Mouse (Mus musculus) ZHBTc4 (cell line): ENCODE measurements around the gene Fgf22.
"Not testable (repeated sequence)": the region's sequence is repeated elsewhere in the genome, so short reads cannot be mapped to it uniquely, and the experiment has no call there.

Experiments used
- DNase-seq: peaks from one replicate; pipeline ENCODE4 v3.0.0-alpha.2; 2011; ENCODE audit warnings: low read depth, low spot score

The Fgf22 gene

DNA sequence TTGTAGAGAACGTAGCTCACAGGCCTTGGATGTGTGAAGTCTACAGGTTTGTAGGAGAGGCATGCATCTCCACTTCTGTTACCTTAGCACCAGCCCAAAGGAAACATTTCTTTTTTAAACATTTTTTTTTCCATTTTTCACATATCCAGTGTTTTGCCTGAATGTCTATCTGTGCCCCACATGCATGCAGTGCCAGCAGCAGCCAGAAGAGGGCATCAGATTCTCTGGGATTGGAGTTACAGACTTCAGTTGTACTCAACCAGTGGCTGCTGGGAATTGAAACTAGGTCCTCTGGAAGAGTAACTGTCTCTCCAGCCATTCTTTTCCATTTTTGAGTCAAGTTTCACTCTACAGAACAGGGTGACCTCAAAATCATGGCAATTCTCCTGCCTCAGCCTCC, 22.4 kb upstream of the Fgf22 start:
- peak; percentile 75 for DNase-seq

DNA sequence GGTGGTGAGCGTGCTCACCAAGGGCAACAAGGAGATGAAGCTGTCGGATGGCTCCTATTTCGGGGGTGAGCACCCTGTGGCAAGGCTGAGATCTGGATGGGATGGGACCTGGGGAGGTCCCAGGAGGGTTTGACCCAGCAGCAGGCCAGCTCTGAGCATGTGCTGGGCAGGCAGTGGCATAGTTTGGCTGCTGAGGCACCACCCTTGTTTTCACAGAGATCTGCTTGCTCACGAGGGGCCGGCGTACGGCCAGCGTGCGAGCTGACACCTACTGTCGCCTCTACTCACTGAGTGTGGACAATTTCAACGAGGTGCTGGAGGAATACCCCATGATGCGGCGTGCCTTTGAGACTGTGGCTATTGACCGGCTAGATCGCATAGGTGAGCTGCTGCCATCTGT, 21.0 kb upstream of the Fgf22 start:
- DNase-seq, result no peak

DNA sequence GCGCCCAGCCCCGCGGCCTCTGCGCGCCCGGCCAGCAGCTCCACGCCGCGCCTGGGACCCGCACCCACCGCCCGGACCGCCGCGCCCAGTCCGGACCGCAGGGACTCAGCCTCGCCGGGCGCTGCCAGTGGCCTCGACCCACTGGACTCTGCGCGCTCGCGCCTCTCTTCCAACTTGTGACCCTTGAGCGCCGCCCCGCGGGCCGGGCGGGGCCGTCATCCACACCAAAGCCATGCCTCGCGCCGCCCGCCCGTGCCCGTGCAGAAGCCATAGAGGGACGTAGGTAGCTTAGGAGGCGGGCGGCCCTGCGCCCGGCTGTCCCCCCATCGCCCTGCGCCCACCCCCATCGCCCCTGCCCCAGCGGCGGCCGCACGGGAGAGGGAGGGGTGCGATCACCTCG, 19.5 kb upstream of the Fgf22 start:
- peak; percentile 72 for DNase-seq

DNA sequence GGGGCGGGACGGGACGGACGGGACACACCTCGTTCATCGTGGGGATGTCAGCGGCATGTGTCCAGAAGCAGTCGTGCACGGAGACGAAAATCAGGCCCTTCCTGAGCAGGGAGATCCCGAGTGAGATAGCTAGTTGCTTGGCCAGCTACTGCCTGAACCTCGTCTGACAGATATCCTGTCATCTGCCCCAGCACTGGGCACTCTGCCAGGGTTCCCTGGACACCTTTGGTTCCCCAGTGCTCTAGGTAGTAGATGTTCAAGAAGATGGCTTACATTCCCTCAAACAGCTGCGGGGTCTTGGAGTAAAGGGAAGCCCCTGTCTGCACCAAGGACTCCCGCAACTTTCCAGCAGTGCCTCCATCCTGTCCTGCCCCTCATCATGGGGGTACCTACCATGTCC, 18.2 kb upstream of the Fgf22 start:
- peak; percentile 21 for DNase-seq

DNA sequence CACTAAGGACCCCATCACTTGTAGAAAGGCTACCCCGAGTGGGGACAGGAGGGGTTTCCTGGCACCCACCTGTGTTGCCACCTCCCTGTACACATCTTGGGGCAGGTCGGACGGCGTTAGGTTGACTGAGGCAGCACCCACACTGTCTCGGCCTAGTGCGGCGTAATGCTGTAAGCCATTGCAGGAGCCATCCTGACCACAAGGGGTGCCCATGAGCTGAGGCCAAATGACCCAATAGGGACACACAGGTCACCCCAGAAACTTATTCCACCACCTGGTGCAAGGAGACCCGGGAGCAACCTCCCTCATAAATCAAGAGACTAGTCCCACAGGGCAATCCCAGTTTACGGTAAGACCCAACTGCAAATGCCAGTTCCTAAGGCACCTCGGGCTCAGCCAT, 16.6 kb upstream of the Fgf22 start:
- DNase-seq, result peak; percentile 26

DNA sequence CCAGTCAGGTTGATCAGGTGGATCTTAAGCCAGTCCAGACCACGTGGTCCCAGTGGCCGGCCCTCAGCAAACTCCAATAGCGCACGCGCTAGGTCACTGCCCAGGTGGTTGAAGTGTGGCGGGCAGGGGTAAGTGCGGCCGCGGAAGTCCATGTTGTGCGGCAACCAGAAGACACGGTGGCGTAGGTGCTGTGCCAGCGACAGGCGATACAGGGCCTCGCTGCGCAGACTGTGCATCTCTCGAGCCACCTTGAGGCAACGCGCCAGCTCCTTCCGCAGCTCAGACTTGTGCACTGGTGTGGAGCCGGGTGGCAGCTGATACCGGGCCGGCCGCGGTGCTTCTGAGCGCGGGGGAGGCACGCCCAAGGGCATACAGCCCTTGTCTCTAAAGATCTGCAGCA, 15.6 kb upstream of the Fgf22 start:
- peak; percentile 75 for DNase-seq

DNA sequence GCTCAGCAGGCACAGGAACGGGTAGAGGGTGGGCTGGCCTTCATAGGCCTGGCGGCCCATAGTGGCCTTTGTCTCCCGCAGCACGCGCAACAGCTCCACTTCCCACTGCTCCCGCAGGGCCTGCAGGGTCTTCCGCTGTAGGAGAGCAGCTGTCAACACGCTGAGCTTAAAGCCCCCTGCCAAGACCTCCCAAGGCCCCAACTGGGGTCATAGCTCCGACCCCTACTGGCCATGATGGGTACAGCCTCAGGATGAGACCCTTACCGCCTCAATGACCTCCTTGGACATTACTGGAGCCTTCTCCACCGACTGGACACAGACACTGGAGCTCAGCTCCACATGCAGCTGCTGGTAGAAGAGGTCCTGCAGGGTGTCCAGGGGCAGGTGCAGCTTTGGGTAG, 14.0 kb upstream of the Fgf22 start:
- DNase-seq, result no peak

DNA sequence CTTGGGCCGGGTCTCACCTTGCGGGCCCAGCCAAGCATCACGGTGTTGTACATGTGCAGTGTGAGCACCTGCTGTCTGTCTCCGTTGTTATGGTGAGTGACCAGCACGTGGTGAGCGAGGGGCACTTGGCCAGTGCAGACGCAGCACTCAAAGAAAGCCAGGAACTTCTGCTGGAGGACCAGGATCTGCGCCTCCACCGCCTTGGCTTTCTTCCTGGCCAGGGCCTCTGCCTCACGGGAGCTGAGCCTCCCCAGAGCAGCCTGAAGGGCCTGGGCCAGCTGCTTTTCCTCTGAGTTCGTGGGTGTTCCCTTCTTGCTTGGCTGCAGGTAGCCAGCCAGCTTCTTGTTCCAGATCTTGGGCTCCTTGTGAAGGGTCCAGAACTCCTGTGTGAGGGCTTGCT, 11.7 kb upstream of the Fgf22 start:
- no peak for DNase-seq

DNA sequence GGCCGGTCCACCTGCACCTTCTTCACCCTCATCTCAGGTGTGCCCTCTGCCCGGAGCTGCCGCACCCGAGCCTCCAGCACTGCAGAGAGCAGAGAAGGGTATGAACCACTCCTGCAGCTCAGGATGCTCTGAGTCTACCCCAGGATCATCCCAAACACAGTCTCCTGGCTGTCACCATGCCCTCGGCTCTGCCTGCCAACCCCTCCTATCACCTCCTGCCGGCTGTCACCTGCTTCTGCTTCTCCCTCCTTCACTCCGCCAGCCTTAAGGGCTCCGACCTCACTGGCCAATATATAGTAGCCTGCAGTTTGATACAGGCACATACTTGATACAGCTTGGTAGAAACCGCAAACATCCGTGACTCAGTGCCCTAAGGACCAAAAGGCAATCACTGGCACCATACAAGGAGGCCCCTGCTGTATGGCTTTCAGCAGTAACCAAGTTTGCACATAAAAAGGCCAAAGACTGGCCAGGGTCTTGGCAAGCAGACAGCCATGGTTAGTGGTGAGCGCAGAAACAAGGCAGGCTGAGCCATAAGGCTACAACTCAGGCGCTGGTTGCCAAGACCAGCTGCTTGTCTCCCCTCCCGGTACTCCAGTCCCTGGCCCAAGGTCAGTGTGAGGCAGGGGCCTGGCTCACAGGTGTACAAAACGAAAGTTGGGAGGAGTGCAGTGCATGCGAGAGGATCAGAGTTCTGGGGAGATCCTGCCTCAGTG, 11.1 kb upstream of the Fgf22 start:
- DNase-seq, result no peak

DNA sequence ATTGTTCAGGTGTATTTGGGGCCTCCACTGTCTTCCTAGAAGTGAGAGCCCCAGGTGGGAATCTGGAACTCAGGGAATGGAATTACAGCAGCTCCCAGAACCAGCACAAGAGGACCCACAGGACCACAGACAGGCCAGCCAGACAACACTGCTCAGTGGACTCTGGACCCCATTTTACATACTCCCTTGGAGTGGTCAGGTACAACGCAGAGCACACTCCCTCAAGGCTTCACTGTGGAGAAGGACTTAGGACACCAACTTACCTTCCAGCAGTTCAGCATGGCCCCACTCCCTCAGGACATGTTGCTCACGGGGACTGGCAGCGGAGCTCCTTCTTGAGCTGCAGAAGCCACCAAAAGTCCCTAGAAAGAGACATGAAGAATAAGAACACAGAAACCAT, 9.5 kb upstream of the Fgf22 start:
- no peak for DNase-seq

DNA sequence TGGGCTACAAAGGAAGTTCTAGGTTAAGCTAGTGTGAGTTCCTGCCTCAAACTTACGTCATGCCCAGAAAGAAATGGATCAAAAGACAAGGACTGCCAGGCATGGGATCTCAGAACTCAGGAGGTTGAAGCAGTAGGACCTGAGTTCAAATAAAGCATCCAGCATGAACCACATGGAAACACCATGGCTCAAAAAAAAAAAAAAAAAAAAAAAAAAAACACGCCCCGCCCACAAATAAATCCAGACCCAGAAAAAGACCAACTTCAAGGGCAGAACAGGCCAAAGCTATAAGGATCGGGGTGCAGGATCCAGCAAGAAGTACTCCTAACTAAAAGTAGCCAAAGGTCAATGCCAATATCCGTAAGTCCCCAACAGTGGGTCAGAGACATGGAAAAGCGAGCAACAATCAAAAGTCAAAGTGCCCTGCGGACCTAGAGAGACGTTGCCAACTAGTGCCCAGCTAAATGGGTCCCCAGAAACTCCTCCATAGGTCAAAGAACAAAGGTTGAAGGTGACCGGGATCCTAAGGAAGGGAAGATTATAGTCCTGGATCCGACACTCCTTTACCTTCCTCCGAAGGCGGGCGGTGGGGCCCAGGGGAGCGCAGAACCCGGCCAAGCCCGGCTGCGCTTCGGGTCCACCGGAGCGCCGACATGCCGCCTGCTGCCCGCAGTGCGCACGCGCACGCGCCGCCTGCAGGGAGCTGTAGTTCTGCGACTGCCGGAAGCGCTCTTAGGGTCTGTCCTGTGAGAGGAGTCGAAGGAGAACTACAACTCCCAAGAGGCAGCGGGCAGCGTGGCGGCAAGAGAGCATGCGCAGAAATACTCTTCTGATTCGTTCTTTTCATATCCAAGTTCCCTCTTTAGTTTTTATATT, 8.7 kb upstream of the Fgf22 start, which contains the start of gene Polrmt:
Gene Polrmt, minus strand, starts transcription at position 684 of the 876 bp plus-strand sequence.
- DNase-seq, result peak; percentile 99

DNA sequence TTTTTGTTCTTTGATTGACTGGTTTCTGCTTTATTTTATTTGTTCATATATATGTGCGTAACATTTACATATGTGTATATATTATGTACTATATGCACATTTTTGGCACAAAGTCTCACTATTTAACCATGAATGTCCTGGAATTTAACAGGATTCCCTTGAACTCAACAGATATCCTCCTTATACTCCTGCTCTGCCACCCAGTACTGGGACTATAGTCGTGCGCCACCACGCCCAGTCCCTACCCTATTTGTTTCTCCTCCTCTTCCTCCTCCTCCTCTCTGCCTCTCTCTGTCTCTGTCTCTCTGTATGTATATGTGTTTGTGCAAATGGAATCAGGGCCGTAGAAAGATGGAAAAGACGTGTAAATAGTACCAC, 8.1 kb upstream of the Fgf22 start:
- DNase-seq, result no peak

DNA sequence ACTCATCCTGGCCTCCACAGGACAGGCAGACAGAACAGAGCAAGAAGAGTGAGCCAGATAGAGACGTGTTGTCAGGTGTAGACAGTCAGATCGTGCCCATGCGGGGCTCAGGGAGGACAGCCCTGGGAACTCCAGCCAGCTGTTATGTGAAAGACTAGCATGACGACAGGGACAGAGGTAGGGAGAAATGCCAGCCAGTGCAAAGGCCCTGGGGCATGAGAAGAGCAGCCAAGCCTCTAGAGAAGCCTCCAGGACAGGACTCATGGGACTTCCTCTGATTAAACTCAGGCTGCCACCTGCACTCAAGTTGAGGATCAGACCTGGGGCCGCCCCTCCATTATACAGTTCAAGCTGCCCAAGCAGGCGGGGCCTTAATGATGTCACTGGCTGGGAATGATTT, 6.4 kb upstream of the Fgf22 start:
- no peak for DNase-seq

DNA sequence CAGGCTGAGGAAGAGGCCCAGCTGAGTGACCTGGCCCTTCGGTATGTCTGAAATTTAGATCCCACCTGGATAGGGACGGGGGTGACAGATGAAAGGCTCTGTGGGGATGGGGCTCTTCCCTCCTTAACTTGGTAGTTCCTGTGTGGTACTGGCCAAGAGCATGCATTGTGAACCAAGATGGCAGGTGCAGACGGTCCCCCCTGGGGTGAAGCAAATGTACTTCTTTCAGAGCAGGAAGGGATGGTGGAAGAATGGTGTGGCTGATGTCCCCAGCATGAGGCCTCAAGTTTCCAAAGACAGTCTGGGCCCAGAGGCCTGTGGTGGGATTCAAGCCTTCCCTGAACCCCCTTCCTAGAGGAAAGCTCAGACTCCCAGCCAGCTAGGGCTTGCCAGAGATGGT, 978 bp downstream of the Fgf22 start:
- peak; percentile 39 for DNase-seq

DNA sequence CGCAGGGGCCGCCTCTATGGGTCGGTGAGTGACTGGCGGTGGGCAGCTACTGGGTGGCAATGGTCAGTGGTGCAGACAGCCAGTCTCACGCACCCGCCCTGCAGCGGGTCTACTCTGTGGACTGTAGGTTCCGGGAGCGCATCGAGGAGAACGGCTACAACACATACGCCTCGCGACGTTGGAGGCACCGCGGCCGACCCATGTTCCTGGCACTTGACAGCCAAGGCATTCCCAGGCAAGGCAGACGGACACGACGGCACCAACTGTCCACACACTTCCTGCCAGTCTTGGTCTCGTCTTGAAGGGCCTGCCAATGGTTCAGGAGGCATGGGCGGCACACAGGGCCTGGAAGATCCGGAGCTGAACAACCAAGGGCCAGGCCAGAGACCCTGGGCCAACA, 1.8 kb downstream of the Fgf22 start:
- DNase-seq, result peak; percentile 62

DNA sequence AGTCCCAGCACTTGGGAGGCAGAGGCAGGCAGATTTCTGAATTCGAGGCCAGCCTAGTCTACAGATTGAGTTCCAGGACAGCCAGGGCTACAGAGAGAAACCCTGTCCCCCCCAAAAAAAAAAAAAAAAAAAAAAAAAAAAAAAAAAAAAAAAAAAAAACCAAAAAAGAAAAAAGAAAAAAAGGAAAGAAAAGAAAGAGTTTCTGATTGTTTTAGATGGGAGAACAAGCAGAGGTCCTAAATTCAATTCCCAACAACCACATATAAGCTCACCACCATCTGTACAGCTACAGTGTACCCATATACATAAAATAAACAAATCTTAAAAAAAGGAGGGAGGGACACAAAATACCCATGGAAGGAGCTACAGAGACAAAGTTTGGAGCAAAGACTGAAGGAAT, 4.8 kb downstream of the Fgf22 start:
- DNase-seq, result not testable (repeated sequence)

DNA sequence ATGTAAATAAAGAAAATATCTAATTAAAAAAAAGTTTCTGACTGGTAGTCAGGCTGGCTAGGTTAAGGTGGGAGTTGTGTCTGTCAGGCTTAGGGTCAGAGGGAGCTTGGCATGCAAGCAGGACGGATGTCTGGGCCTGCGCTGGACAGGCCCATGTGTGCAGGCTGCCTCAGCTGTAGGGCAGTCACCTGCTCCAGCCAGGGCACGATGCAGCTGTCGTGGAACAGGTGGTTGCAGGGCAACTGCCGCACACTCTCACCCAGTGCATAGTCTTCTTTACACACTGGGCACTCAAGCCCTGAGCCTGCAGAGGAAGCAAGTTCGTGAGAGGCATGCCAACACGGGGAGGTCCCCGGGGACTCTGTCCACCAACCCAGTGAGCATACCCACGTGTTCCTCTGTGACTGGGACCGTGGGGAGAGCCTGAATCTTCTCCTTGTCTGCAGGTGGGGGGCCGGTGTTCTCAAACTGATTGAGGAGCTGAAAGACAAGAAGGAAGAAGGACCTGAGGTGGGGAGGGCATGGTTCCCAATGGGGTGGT, 5.8 kb downstream of the Fgf22 start:
- DNase-seq, result no peak

DNA sequence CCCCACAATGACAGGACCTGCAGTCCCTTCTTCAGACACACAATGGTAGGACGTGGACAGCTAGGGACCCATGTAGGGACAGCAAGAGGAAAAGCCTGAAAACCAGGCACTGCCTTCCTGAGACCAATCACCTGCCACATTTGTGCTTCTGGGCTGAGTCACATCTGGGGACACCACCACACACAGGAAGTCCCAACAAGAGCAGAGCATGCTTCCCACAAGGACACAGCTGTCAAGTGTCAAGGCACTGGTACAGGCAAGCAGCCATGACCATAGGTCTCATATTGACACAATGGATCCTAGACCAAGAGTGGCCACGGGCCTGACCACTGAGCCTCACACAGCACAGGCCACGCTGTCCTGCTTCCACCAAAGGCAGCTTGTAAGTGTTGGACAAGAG, 8.0 kb downstream of the Fgf22 start:
- DNase-seq, result no peak

DNA sequence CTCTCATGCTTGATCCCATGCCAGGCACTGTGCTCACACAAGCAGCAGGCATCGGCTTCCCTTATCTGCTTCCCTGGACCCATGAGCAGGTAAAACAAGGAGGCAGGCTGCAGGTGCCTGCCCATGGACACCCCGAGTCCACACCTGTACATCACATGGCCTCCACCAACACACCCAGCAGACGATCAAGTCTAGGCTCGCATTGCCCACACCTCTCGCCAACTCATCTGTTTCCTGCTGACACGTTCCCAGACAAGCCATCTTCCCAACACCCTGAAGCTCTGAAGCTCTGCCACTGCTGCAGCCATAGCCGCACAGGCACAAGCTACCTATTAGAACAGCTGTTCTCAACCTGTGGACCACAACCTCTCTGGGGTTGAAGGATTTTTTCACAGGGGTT, 9.4 kb downstream of the Fgf22 start:
- no peak for DNase-seq

DNA sequence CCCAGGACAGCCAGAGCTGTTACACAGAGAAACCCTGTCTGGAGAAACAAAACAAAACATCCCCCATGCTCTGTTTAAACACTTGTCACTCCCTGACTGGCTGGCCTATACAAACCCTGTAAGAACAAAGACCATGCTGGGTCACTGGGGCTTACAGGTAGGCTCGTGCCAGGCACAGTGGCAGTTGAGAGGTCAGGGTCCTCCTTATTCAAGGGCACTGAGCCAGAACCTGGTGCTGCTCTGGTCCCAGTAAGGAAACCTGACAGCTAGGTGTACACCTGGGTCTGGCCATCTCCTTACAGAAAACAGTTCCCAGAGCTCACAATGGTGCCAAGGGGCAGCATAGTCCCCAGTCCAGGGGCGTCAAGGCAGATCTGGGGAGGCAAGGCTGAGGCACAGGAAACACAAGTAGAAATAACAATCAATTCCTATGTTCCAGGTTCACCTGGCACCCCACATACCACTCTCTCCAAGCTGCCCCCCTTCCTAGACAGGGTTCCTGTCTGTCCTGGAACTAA, 10.4 kb downstream of the Fgf22 start:
- DNase-seq, result no peak

DNA sequence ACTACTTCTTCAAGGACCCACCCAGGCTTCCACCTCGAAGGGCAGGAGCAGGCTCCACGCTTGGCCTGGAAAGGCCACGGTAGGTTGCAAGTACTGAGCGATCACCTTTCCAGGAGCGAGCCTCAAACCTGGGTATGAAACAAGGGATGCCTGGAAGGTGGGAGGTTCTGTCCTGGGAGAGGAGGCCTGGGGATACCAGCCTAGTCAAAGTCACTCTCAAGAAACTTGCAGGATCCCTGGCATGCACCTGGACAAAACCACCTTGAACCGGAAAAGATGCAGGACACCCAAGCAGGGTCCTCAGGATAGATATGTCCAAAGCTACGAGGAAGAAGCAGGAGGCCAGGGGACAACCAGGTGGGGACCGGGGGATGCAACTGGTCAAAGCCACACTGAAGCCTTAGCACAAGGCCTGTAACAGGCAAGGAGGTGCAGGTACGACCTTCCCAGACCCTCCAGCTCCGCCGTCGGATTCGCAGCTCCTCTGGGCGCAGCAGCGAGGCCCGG, 11.2 kb downstream of the Fgf22 start:
- no peak for DNase-seq
